Mouse (Mus musculus) testis, adult 2 months (tissue): Measurements from ENCODE around the gene Gm20388. TPM values are rescaled to one million over a fixed set of nuclear protein-coding genes. Genes with fewer than 3 reads are reported as not detected.

Experiments used
- H3K27ac ChIP-seq: fragments of 200-500 bp; 2 replicates; pipeline ENCODE4 v1.5.1; 2012; ENCODE audit warnings: low read depth, low read length; ENCODE audit not compliant: control insufficient read depth, insufficient read depth
- H3K27me3 ChIP-seq: fragments of 200-500 bp; 2 replicates; pipeline ENCODE4 v1.6.1; 2012; ENCODE audit warnings: mild to moderate bottlenecking, low read length, moderate library complexity; ENCODE audit not compliant: control insufficient read depth, insufficient read depth
- H3K36me3 ChIP-seq: fragments of 200-500 bp; 2 replicates; pipeline ENCODE4 v1.6.1; 2012; ENCODE audit warnings: mild to moderate bottlenecking, low read length; ENCODE audit not compliant: control insufficient read depth, insufficient read depth
- H3K4me1 ChIP-seq: fragments of 200-500 bp; 2 replicates; pipeline ENCODE4 v1.6.1; 2012; ENCODE audit warnings: low read length; ENCODE audit not compliant: control insufficient read depth, insufficient read depth
- H3K4me3 ChIP-seq: fragments of 200-500 bp; 2 replicates; pipeline ENCODE4 v1.5.1; 2012; ENCODE audit warnings: low read depth, mild to moderate bottlenecking, low read length, moderate library complexity, mixed read lengths; ENCODE audit not compliant: control insufficient read depth
- CTCF ChIP-seq: fragments of 200-500 bp; IDR thresholded peaks from 2 replicates; pipeline ENCODE4 v1.5.1; 2012; ENCODE audit warnings: low read depth, mild to moderate bottlenecking, inconsistent platforms, low read length, moderate library complexity; ENCODE audit not compliant: control insufficient read depth, insufficient read depth, insufficient replicate concordance
- POLR2A ChIP-seq: fragments of 200-500 bp; IDR thresholded peaks from 2 replicates; pipeline ENCODE4 v1.6.1; 2012; ENCODE audit warnings: low read depth, mild to moderate bottlenecking, inconsistent platforms, low read length, moderate library complexity; ENCODE audit not compliant: control insufficient read depth
- polyA plus RNA-seq: library from polyadenylated mRNA; depleted of rRNA; stranded (reverse); fragments of >200 nt; gene quantifications from 2 replicates; pipeline ENCODE4 v1.2.3, GENCODE M21; 2012

Gm20388 gene
- polyA plus RNA-seq, 1 experiment, result 5.6 TPM

DNA sequence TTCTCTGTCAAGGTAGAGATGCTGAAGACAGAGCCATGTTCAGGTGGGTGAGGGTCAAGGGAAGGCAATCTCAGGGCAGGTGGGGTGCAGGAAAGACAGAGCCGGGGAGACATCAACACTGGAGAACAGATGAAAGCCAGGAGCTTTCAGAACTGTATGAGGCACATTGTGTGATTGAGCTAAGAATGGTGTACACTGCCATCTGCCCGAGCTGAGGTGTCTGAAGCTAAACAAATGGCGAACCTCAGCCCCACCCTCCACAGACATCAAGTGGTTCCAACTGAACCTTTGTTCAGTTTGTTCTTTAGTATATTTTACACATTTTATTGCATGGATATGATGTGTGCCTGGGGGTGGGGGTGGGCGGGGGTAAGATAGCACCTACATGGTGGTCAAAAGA is 3829.6 kb downstream of the Gm20388 start:
- H3K4me3 ChIP-seq, result no peak overlapping the region
- H3K4me1 ChIP-seq, result no peaks in the 10 kb centered on the region
- TF ChIP-seq CTCF, result no peak
- TF ChIP-seq POLR2A, result no peak
- H3K36me3 ChIP-seq, result no peaks in the 10 kb centered on the region
- H3K27ac ChIP-seq, result no peak overlapping the region
- H3K27me3 ChIP-seq, result no peaks in the 10 kb centered on the region

GRCm38 (mm10) chr8:123741232-123741631 is 3830.6 kb downstream of the Gm20388 start:
- no peak overlapping the region for H3K27ac ChIP-seq
- TF ChIP-seq CTCF (no peak), POLR2A (no peak)
- no peaks in the 10 kb centered on the region for H3K4me1 ChIP-seq
- no peak overlapping the region for H3K4me3 ChIP-seq
- H3K27me3 ChIP-seq, result no peaks in the 10 kb centered on the region
- H3K36me3 ChIP-seq, result no peaks in the 10 kb centered on the region

GRCm38 (mm10) chr8:123746488-123746887 is 3835.8 kb downstream of the Gm20388 start:
- TF ChIP-seq POLR2A (no peak), CTCF (no peak)
- H3K27ac ChIP-seq, result no peak overlapping the region

DNA sequence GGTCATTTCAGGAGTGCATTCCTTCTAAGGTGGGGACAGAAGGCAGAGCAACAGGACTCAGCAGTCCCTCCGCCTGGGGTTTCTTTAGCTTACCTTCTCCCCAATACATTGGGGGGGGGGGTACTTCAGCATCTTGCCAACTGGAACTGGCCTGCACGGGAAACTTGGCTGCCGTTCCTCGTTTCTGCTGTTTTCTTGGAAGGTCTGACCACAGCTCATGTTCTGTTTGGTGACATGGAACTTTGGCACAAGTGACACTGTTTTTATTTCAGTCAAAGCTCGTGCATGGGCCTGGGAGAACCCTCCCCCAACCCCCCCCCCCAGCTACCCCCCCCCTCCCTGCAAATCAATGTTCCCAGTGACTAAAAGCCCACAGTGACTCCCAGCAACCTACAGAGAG is 3837.1 kb downstream of the Gm20388 start:
- Histone ChIP-seq H3K27me3 (no peaks in the 10 kb centered on the region), H3K4me3 (no peak overlapping the region), H3K4me1 (no peaks in the 10 kb centered on the region), H3K36me3 (no peaks in the 10 kb centered on the region), H3K27ac (no peak overlapping the region)
- TF ChIP-seq CTCF (no peak), POLR2A (no peak)

More at GRCm38 (mm10) chr8:123746488-123746887, 3835.8 kb downstream of the Gm20388 start:
- no peak overlapping the region for H3K4me3 ChIP-seq
- H3K27me3 ChIP-seq, result no peaks in the 10 kb centered on the region
- H3K4me1 ChIP-seq, result no peaks in the 10 kb centered on the region
- H3K36me3 ChIP-seq, result no peaks in the 10 kb centered on the region

DNA sequence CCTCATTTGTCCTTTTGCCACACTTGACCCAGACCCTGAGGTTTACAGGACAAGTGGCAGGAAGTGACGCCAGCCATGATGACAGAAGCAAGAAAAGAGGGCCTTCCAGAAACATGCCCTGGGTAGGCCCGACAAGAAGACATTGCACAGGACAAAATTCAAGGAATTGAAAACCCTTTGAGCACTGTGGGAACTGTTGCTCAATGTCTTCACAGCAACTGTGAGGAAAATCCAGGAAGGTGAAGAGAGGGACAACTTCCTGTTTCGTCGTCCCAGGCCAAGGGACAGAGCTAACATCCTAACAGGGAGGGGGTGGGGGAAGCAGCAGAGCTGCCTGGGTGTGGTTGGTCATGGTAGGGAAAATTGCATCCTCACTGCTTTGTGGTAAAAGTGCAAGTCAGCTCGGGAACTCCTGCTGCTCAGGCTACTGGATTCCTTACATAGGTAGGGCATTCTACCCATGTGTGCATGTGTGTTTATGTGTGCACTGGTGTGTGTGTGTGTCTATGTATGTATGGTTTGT is 3839.6 kb downstream of the Gm20388 start:
- H3K27me3 ChIP-seq, result no peaks in the 10 kb centered on the region
- no peak overlapping the region for H3K27ac ChIP-seq
- TF ChIP-seq CTCF (no peak), POLR2A (no peak)
- no peaks in the 10 kb centered on the region for H3K36me3 ChIP-seq
- no peaks in the 10 kb centered on the region for H3K4me1 ChIP-seq
- no peak overlapping the region for H3K4me3 ChIP-seq

DNA sequence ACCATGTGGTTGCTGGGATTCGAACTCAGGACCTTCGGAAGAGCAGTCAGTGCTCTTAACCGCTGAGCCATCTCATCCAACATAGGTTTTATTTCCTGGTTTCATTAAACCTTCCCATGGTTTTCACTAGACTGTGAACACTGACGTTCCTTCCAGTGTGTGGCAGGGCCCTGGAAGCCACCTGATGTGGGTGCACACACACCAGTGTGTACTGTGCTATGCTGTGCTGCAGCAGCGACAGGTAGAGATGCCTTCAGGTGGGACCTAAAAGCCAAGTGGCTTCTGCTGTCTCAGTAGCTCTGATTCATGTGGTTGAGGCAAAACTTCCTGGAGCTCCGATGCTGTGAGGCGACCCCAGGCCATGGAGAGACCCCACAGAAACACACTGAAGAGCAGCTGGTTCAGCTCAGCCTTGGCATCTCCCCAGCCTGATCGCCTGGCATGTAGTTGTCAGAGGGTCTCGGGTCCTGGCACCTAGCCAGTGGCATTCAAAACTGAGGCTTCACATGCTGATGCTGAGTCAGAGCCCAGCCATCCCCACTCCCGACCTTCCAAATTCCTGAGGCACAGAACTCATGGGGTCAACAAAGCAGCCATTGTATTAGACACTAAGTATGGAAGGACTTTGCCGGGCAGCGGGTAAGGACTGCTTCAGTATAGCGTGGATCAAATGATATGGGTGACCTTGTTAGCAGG is 3842.3 kb downstream of the Gm20388 start:
- Histone ChIP-seq H3K27ac (no peak overlapping the region), H3K36me3 (no peaks in the 10 kb centered on the region), H3K27me3 (no peaks in the 10 kb centered on the region), H3K4me1 (no peaks in the 10 kb centered on the region), H3K4me3 (no peak overlapping the region)
- TF ChIP-seq CTCF (no peak), POLR2A (no peak)

GRCm38 (mm10) chr8:123753604-123754375 is 3843.1 kb downstream of the Gm20388 start:
- Histone ChIP-seq H3K27me3 (no peaks in the 10 kb centered on the region), H3K36me3 (no peaks in the 10 kb centered on the region), H3K4me1 (no peaks in the 10 kb centered on the region), H3K27ac (peak overlapping the region; percentile 12), H3K4me3 (no peak overlapping the region)
- TF ChIP-seq POLR2A (no peak), CTCF (no peak)
